Mouse (Mus musculus) left cerebral cortex, postnatal 25 days (tissue): ENCODE measurements around the gene A630095N17Rik. TPM values are rescaled to one million over a fixed set of nuclear protein-coding genes. Genes with fewer than 3 reads are reported as not detected.

Experiments used
- DNase-seq, 2 experiments: peaks; one replicate each; pipeline ENCODE4 v3.0.0; 2022; ENCODE audit warnings: low spot score in 2 of 2, mixed read lengths in 1 of 2
- intact Hi-C: fragments of 180-260 bp; cut with DNase I; formaldehyde crosslinking; loops from one replicate; pipeline ENCODE4 v1.15.1; 2025
- microRNA-seq, 2 experiments: library from miRNA; unstranded; fragments of <30 nt; microRNA quantifications; one replicate each; pipeline ENCODE4 v1.2.0; 2022
- total RNA-seq, 2 experiments: library from RNA; stranded (reverse); gene quantifications; 2 replicates each; pipeline ENCODE4 v1.2.3; 2021

The A630095N17Rik gene
- total RNA-seq, 2 experiments from 2014 or later = not detected

- intact Hi-C loops = no loop called here
- no peak for DNase-seq
Observed at GRCm38 (mm10) chr1:75182160-75182559, 49.7 kb downstream of the A630095N17Rik start.

GRCm38 (mm10) chr1:75181377-75181870 lies 50.5 kb downstream of the A630095N17Rik start:
- DNase-seq = no peak
- intact Hi-C loops = no loop called here

GRCm38 (mm10) chr1:75180741-75181140 lies 51.2 kb downstream of the A630095N17Rik start:
- intact Hi-C loops = no loop called here
- no peak for DNase-seq

GRCm38 (mm10) chr1:75180105-75180590 lies 51.8 kb downstream of the A630095N17Rik start, which contains the start of gene Abcb6:
Gene Abcb6, minus strand, starts transcription at chr1:75180392.
- DNase-seq = peak; percentile 94 to 98
- intact Hi-C loops = no loop called here

- peak; percentile 34 to 35 for DNase-seq
- intact Hi-C loops = no loop called here
Observed at GRCm38 (mm10) chr1:75179334-75180104, 52.4 kb downstream of the A630095N17Rik start.

Small RNA genes lying within 50 kb of the gene (microRNA-seq; reads per million reads assigned to microRNA genes)
- 0 reads per million in 2 experiments for gene Gm27943

Other genes with a start within 250 kb of the A630095N17Rik start
- gene Nhej1, start 106.9 kb downstream of the A630095N17Rik start, total RNA-seq = 1 to 10 TPM; 2.7 to 3.0 TPM
- gene Slc23a3, start 98.2 kb downstream of the A630095N17Rik start, total RNA-seq = 1 to 10 TPM; 1.3 to 1.9 TPM
- gene Cnppd1, start 89.4 kb downstream of the A630095N17Rik start, total RNA-seq = 10 to 100 TPM; 32.6 to 34.0 TPM
- gene Retreg2, start 89.3 kb downstream of the A630095N17Rik start, total RNA-seq = 100 to 1,000 TPM; 190 to 200 TPM
- gene Zfand2b, start 63.5 kb downstream of the A630095N17Rik start, total RNA-seq = 10 to 100 TPM; 23.6 to 24.1 TPM
- gene Abcb6, start 51.7 kb downstream of the A630095N17Rik start, total RNA-seq = 10 to 100 TPM; 22.5 to 24.8 TPM
- 10 to 100 TPM; 21.9 to 27.8 TPM for gene Ankzf1, start 40.0 kb downstream of the A630095N17Rik start, total RNA-seq
- gene Atg9a, start 39.9 kb downstream of the A630095N17Rik start, total RNA-seq = 100 to 1,000 TPM; 134 to 137 TPM
- 10 to 100 TPM; 14.3 to 15.4 TPM for gene Glb1l, start 21.3 kb downstream of the A630095N17Rik start, total RNA-seq
- gene Stk16, start 21.3 kb downstream of the A630095N17Rik start, total RNA-seq = 10 to 100 TPM; 92.2 to 94.4 TPM
- 100 to 1,000 TPM; 682 to 699 TPM for gene Tuba4a, start 12.2 kb downstream of the A630095N17Rik start, total RNA-seq
- 10 to 100 TPM; 86.2 to 91.0 TPM for gene Dnajb2, start 4.3 kb upstream of the A630095N17Rik start, total RNA-seq
- gene Ptprn, start 32.4 kb upstream of the A630095N17Rik start, total RNA-seq = 100 to 1,000 TPM; 491 to 494 TPM
- gene Resp18, start 46.3 kb upstream of the A630095N17Rik start, total RNA-seq = 100 to 1,000 TPM; 115 to 126 TPM
- 10 to 100 TPM; 48.9 to 52.5 TPM for gene Dnpep, start 85.9 kb upstream of the A630095N17Rik start, total RNA-seq
- gene Des, start 128.2 kb upstream of the A630095N17Rik start, total RNA-seq = 1 to 10 TPM in 1 of 2 experiments, under 1 TPM in 1; 0.99 to 1.1 TPM
- 100 to 1,000 TPM; 192 to 208 TPM for gene Speg, start 143.2 kb upstream of the A630095N17Rik start, total RNA-seq
- gene Gmppa, start 203.8 kb upstream of the A630095N17Rik start, total RNA-seq = 10 to 100 TPM; 58.8 to 61.0 TPM
- 10 to 100 TPM; 10.4 to 20.6 TPM for gene Asic4, start 218.3 kb upstream of the A630095N17Rik start, total RNA-seq
- 10 to 100 TPM; 82.1 to 82.4 TPM for gene Chpf, start 247.2 kb upstream of the A630095N17Rik start, total RNA-seq
- 100 to 1,000 TPM in 1 of 2 experiments, 10 to 100 TPM in 1; 92.9 to 111 TPM for gene Tmem198, start 247.4 kb upstream of the A630095N17Rik start, total RNA-seq